Mouse (Mus musculus): Measurements from ENCODE around the gene Olfr1491. TPM values are rescaled to one million over a fixed set of nuclear protein-coding genes. Genes with fewer than 3 reads are reported as not detected.

The Olfr1491 gene
- not detected for total RNA-seq (2021)
- long read RNA-seq, experiment 1, result 0 reads
- long read RNA-seq, experiment 2, result 0 reads

DNA sequence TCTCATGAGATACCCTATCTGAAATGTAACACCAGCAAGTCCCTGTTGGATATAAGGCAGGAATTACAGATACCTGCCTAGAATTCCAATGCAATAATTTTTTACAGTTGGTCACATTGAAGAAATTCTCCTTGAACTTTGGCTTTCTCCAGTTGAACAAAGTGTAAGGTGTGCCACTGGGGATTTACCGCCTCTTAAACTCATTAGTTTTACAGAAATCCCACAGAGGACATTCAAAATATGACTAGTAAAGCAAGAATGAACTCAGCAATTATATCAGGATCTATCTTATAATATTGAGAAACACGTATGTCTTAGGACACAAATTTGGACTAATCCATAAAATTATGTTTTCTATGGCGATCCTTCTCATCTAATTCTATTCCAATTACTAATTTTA, at the start of gene Olfr1491:
TSS of gene Olfr1491 (plus strand) at position 301 of the 400 bp plus-strand sequence.
- Histone ChIP-seq H3K27ac (no peak within 1 kb of the TSS), H3K4me3 (no peak within 1 kb of the TSS)
- DNase-seq (ENCODE audit: low spot score in 2 of 2), result no peak
- TF ChIP-seq CTCF (conservative IDR thresholded peaks at IDR 0.05), result no peak

DNA sequence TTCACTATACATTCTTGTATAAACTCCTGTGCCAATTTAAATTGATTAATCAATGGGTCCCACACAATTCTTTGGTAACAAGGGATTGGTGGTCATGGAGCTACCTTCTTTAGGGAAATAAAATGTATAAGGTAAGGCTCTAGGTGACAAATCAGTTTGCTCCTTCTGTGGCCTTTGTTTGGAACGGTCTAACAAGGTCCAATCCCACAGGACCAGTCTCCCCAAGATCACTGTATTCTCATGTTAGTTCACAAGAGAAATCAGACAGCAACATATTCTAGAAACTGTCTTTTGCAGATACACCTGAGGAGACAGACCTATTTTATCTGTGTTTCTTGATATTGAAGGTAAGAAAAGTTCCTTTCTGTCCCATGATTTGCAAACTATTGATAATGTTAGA, 46.3 kb upstream of the Olfr1491 start, which contains the start of gene Olfr1490:
TSS of gene Olfr1490 (plus strand) at position 301 of the 400 bp plus-strand sequence.
- H3K4me3 ChIP-seq, result no peak within 1 kb of the TSS
- H3K27ac ChIP-seq, result no peak within 1 kb of the TSS
- TF ChIP-seq CTCF (conservative IDR thresholded peaks at IDR 0.05), result no peak
- no peak for DNase-seq (ENCODE audit: low spot score in 2 of 2)

GRCm38 (mm10) chr19:13722978-13723377, 25.9 kb downstream of the Olfr1491 start, which contains the start of gene Olfr1493-ps1:
Gene Olfr1493-ps1, plus strand, starts transcription at chr19:13723278.
- Histone ChIP-seq H3K27ac (no peak within 1 kb of the TSS), H3K4me3 (no peak within 1 kb of the TSS)
- DNase-seq (ENCODE audit: low spot score in 2 of 2), result no peak
- TF ChIP-seq CTCF (conservative IDR thresholded peaks at IDR 0.05), result no peak

DNA sequence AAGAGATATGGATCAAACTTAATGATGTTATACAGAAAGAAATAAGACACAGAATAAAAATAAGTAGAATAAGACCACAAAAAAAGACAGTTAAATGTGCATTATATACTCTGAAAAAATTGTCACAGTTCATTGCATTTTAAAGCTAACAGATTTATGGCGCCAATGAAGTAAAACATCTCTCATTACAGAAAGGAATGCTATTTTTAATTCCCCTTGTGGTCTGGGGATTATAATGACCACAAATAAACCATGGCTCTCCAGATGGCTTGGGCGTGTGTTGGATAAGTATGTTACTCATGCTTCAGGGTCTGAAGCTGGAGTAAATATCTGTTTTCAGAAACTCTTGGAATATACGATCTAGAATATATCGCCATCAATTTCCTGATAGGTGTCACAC, 42.4 kb downstream of the Olfr1491 start, which contains the start of gene Olfr1494:
TSS of gene Olfr1494 (plus strand) at position 301 of the 400 bp plus-strand sequence.
- no peak for DNase-seq (ENCODE audit: low spot score in 2 of 2)
- TF ChIP-seq CTCF (conservative IDR thresholded peaks at IDR 0.05), result no peak

GRCm38 (mm10) chr19:13749366-13749765, 52.3 kb downstream of the Olfr1491 start:
- no peak overlapping the region for H3K27ac ChIP-seq
- no peak overlapping the region for H3K4me3 ChIP-seq
- no peak for TF ChIP-seq CTCF (conservative IDR thresholded peaks at IDR 0.05)
- DNase-seq (ENCODE audit: low spot score in 2 of 2), result no peak

More for the DNA sequence above, 42.4 kb downstream of the Olfr1491 start, which contains the start of gene Olfr1494:
- H3K27ac ChIP-seq, result no peak within 1 kb of the TSS
- no peak within 1 kb of the TSS for H3K4me3 ChIP-seq

Other genes starting within 250 kb of the Olfr1491 start
- gene Olfr1472, start 241.2 kb upstream of the Olfr1491 start, total RNA-seq (2021), result not detected
- gene Olfr1474, start 227.7 kb upstream of the Olfr1491 start, total RNA-seq (2021), result not detected
- not detected for gene Olfr1475, start 217.1 kb upstream of the Olfr1491 start, total RNA-seq (2021)
- not detected for gene Olfr1477, start 196.7 kb upstream of the Olfr1491 start, total RNA-seq (2021)
- gene Olfr1480, start 169.4 kb upstream of the Olfr1491 start, total RNA-seq (2021), result not detected
- gene Olfr1484, start 113.8 kb upstream of the Olfr1491 start, total RNA-seq (2021), result not detected
- gene Olfr1487, start 79.9 kb upstream of the Olfr1491 start, total RNA-seq (2021), result not detected
- not detected for gene Olfr1489, start 65.6 kb upstream of the Olfr1491 start, total RNA-seq (2021)
- gene Olfr1490, start 46.2 kb upstream of the Olfr1491 start, total RNA-seq (2021), result not detected
- not detected for gene Olfr1493-ps1, start 26.0 kb downstream of the Olfr1491 start, total RNA-seq (2021)
- not detected for gene Olfr1494, start 42.5 kb downstream of the Olfr1491 start, total RNA-seq (2021)
- gene Olfr1495, start 67.3 kb downstream of the Olfr1491 start, total RNA-seq (2021), result not detected
- not detected for gene Olfr1496, start 80.6 kb downstream of the Olfr1491 start, total RNA-seq (2021)
- not detected for gene Olfr1497, start 100.9 kb downstream of the Olfr1491 start, total RNA-seq (2021)
- gene Olfr1499, start 122.2 kb downstream of the Olfr1491 start, total RNA-seq (2021), result not detected
- not detected for gene Olfr1500, start 133.2 kb downstream of the Olfr1491 start, total RNA-seq (2021)
- not detected for gene Olfr1501, start 153.4 kb downstream of the Olfr1491 start, total RNA-seq (2021)
- not detected for gene Olfr1502, start 164.5 kb downstream of the Olfr1491 start, total RNA-seq (2021)
- not detected for gene Olfr1504, start 200.7 kb downstream of the Olfr1491 start, total RNA-seq (2021)
- not detected for gene Olfr1505, start 216.3 kb downstream of the Olfr1491 start, total RNA-seq (2021)